Mouse (Mus musculus) ES-E14 (cell line): ENCODE measurements around the gene Ankar. TPM values are rescaled to one million over a fixed set of nuclear protein-coding genes. Genes with fewer than 3 reads are reported as not detected.

Source experiments
- DNase-seq: peaks from one replicate; pipeline ENCODE4 v3.0.0-alpha.2; 2013; ENCODE audit warnings: low read depth, low spot score
- H3K27ac ChIP-seq: 2 replicates; pipeline ENCODE4 v1.5.1; 2012; ENCODE audit warnings: low read depth, mild to moderate bottlenecking, low read length, moderate library complexity, mixed read lengths; ENCODE audit not compliant: poor library complexity, insufficient read depth, severe bottlenecking
- H3K36me3 ChIP-seq: 2 replicates; pipeline ENCODE4 v1.6.1; 2012; ENCODE audit warnings: mild to moderate bottlenecking, low read length, moderate library complexity, mixed read lengths; ENCODE audit not compliant: control insufficient read depth, poor library complexity, insufficient read depth, severe bottlenecking
- H3K4me1 ChIP-seq, 2 experiments: fragments of 150-350 bp in 1 of 2; sonication (generic) in 1 of 2; 2 replicates each; pipeline ENCODE4 v1.6.1; 2012; ENCODE audit warnings: low read length in 2 of 2, mild to moderate bottlenecking in 1 of 2, mixed read lengths in 1 of 2; ENCODE audit not compliant: control insufficient read depth in 2 of 2, insufficient read depth in 2 of 2, poor library complexity in 1 of 2
- H3K4me3 ChIP-seq, 2 experiments: fragments of 150-350 bp in 1 of 2; sonication (generic) in 1 of 2; 2 replicates each; pipeline ENCODE4 v1.5.1; 2012; ENCODE audit warnings: low read length in 2 of 2, low read depth in 1 of 2, mild to moderate bottlenecking in 1 of 2, mixed read lengths in 1 of 2; ENCODE audit not compliant: insufficient read depth in 1 of 2, poor library complexity in 1 of 2, severe bottlenecking in 1 of 2
- H3K9ac ChIP-seq: 2 replicates; pipeline ENCODE4 v1.6.1; 2012; ENCODE audit warnings: low read depth, mild to moderate bottlenecking, low read length, mixed read lengths; ENCODE audit not compliant: poor library complexity, insufficient read depth, severe bottlenecking
- H3K9me3 ChIP-seq: fragments of 150-350 bp; sonication (generic); 2 replicates; pipeline ENCODE4 v1.6.1; 2012; ENCODE audit warnings: low read depth, mild to moderate bottlenecking, low read length; ENCODE audit not compliant: control insufficient read depth, insufficient read depth
- CHD2 ChIP-seq: IDR thresholded peaks from 2 replicates; pipeline ENCODE4 v1.6.1; 2014; ENCODE audit warnings: mild to moderate bottlenecking, low read depth, low read length, inconsistent platforms
- HCFC1 ChIP-seq: IDR thresholded peaks from 2 replicates; pipeline ENCODE4 v1.6.1; 2012; ENCODE audit warnings: low read length, inconsistent platforms, borderline replicate concordance; ENCODE audit not compliant: insufficient read depth
- MAFK ChIP-seq: IDR thresholded peaks from 2 replicates; pipeline ENCODE4 v1.6.1; 2014; ENCODE audit warnings: mild to moderate bottlenecking, low read depth, low read length, inconsistent platforms; ENCODE audit not compliant: insufficient read depth
- ZC3H11A ChIP-seq: IDR thresholded peaks from 2 replicates; pipeline ENCODE4 v1.6.1; 2012; ENCODE audit warnings: low read depth, mild to moderate bottlenecking, inconsistent platforms, low read length, borderline replicate concordance
- ZNF384 ChIP-seq: IDR thresholded peaks from 2 replicates; pipeline ENCODE4 v1.6.1; 2012; ENCODE audit warnings: low read depth, low read length, inconsistent platforms
- in situ Hi-C, 2 experiments: fragments of 600-800 bp; cut with MboI; formaldehyde crosslinking; loops; one replicate each; pipeline ENCODE4 v1.15.1; 2025; ENCODE audit warnings: low sequenced_read_pairs in 2 of 2, inconsistent platforms in 1 of 2; ENCODE audit not compliant: unreplicated experiment in 2 of 2
- total RNA-seq: library from RNA; depleted of rRNA; stranded (reverse); fragments of 300-350 nt; gene quantifications from 2 replicates; pipeline ENCODE4 v1.2.3, GENCODE M21; 2012

Ankar gene
- total RNA-seq, 1 experiment, result not detected

GRCm38 (mm10) chr1:72738946-72739680 is 38.7 kb upstream of the Ankar start:
- Histone ChIP-seq H3K9me3 (no peaks in the 10 kb centered on the region), H3K4me1 (peaks cover 0 to 3% of the 10 kb centered on the region in 2 experiments; a peak in 2 of 4 replicates), H3K9ac (peak overlapping the region; percentile 24; the same call in 1 of the 2 replicates), H3K4me3 (peak overlapping the region; percentile 49 to 57), H3K36me3 (no peaks in the 10 kb centered on the region), H3K27ac (no peak overlapping the region)
- in situ Hi-C loops, result loop anchor here in 1 of 2 experiments (5.0 kb wide), 1 partner anchor 38 kb away; no protein-coding TSS in a partner anchor
- no peak for DNase-seq
- no peak for TF ChIP-seq HCFC1
- no peak for TF ChIP-seq ZC3H11A
- no peak for TF ChIP-seq CHD2

GRCm38 (mm10) chr1:72736397-72737125 is 36.2 kb upstream of the Ankar start:
- no peaks in the 10 kb centered on the region for H3K9me3 ChIP-seq
- no peaks in the 10 kb centered on the region for H3K36me3 ChIP-seq
- no peak overlapping the region for H3K27ac ChIP-seq
- H3K4me1 ChIP-seq, result peaks cover 0 to 3% of the 10 kb centered on the region in 2 experiments; a peak in 2 of 4 replicates
- in situ Hi-C loops, result loop anchor here in 1 of 2 experiments (5.0 kb wide), 1 partner anchor 41 kb away; no protein-coding TSS in a partner anchor
- TF ChIP-seq MAFK (no peak), ZNF384 (no peak), CHD2 (no peak), ZC3H11A (no peak), HCFC1 (no peak)
- no peak for DNase-seq
- no peak overlapping the region for H3K9ac ChIP-seq
- no peak overlapping the region for H3K4me3 ChIP-seq

GRCm38 (mm10) chr1:72733191-72733691 is 32.9 kb upstream of the Ankar start:
- TF ChIP-seq ZC3H11A (no peak), HCFC1 (no peak), ZNF384 (no peak), MAFK (no peak), CHD2 (no peak)
- no peak overlapping the region for H3K27ac ChIP-seq
- no peak for DNase-seq

GRCm38 (mm10) chr1:72730126-72730525 is 29.7 kb upstream of the Ankar start:
- H3K4me1 ChIP-seq, result peaks cover 4 to 6% of the 10 kb centered on the region in 2 experiments; a peak in 2 of 4 replicates
- H3K36me3 ChIP-seq, result no peaks in the 10 kb centered on the region
- no peak overlapping the region for H3K4me3 ChIP-seq
- no peak overlapping the region for H3K27ac ChIP-seq
- H3K9ac ChIP-seq, result no peak overlapping the region
- in situ Hi-C loops, result no loop called here
- DNase-seq, result no peak
- TF ChIP-seq MAFK, result no peak
- no peak for TF ChIP-seq ZNF384
- TF ChIP-seq CHD2, result no peak
- no peak for TF ChIP-seq HCFC1
- no peak for TF ChIP-seq ZC3H11A
- H3K9me3 ChIP-seq, result no peaks in the 10 kb centered on the region

More at GRCm38 (mm10) chr1:72733191-72733691, 32.9 kb upstream of the Ankar start:
- no peaks in the 10 kb centered on the region for H3K9me3 ChIP-seq
- H3K36me3 ChIP-seq, result no peaks in the 10 kb centered on the region
- H3K9ac ChIP-seq, result no peak overlapping the region
- no peaks in the 10 kb centered on the region for H3K4me1 ChIP-seq
- no peak overlapping the region for H3K4me3 ChIP-seq
- in situ Hi-C loops, result no loop called here
